Mouse (Mus musculus) thymus, adult 2 months (tissue): ENCODE data around the gene Mamld1. TPM values are rescaled to one million over a fixed set of nuclear protein-coding genes. Genes with fewer than 3 reads are reported as not detected.

Experiments
- DNase-seq: peaks from one replicate; pipeline ENCODE4 v3.0.0; 2021
- H3K27ac ChIP-seq: fragments of 200-500 bp; 2 replicates; pipeline ENCODE4 v1.5.1; 2012; ENCODE audit warnings: low read length, control low read depth; ENCODE audit not compliant: control insufficient read depth, insufficient read depth
- H3K27me3 ChIP-seq: fragments of 200-500 bp; 2 replicates; pipeline ENCODE4 v1.6.1; 2012; ENCODE audit warnings: mild to moderate bottlenecking, low read length, moderate library complexity, mixed read lengths; ENCODE audit not compliant: control insufficient read depth, insufficient read depth
- H3K36me3 ChIP-seq: fragments of 200-500 bp; 2 replicates; pipeline ENCODE4 v1.6.1; 2012; ENCODE audit warnings: mild to moderate bottlenecking, low read length, moderate library complexity; ENCODE audit not compliant: control insufficient read depth, insufficient read depth
- H3K4me1 ChIP-seq: fragments of 200-500 bp; replicated peaks from 2 replicates; pipeline ENCODE4 v1.6.1; 2012; ENCODE audit warnings: low read length; ENCODE audit not compliant: control insufficient read depth, insufficient read depth
- H3K4me3 ChIP-seq: fragments of 200-500 bp; 2 replicates; pipeline ENCODE4 v1.5.1; 2012; ENCODE audit warnings: mild to moderate bottlenecking, low read length, control low read depth, moderate library complexity; ENCODE audit not compliant: control insufficient read depth, insufficient read depth
- CTCF ChIP-seq: fragments of 200-500 bp; IDR thresholded peaks from 2 replicates; pipeline ENCODE4 v1.5.1; 2012; ENCODE audit warnings: mild to moderate bottlenecking, control low read depth, low read length, moderate library complexity, borderline replicate concordance; ENCODE audit not compliant: control insufficient read depth, poor library complexity, insufficient read depth; ENCODE audit errors: extremely low read depth
- POLR2A ChIP-seq: fragments of 200-500 bp; IDR thresholded peaks from 2 replicates; pipeline ENCODE4 v1.6.1; 2012; ENCODE audit warnings: mild to moderate bottlenecking, low read length, control low read depth, moderate library complexity; ENCODE audit not compliant: control insufficient read depth, poor library complexity, insufficient read depth; ENCODE audit errors: extremely low read depth
- WGBS: fragments of 180-500 bp; shearing (Covaris S2); methylation state at CpG from one replicate; pipeline ENCODE4 v1.1.7; 2018; 5-methylcytosine and 5-hydroxymethylcytosine counted together
- polyA plus RNA-seq: library from polyadenylated mRNA; depleted of rRNA; stranded (reverse); fragments of >200 nt; gene quantifications from 2 replicates; pipeline ENCODE4 v1.2.3, GENCODE M21; 2012

Mamld1 gene
- polyA plus RNA-seq, 1 experiment: 2.5 TPM

GRCm38 (mm10) chrX:71052115-71052478 lies 2.0 kb downstream of the Mamld1 start:
- H3K27ac ChIP-seq: no peak overlapping the region
- TF ChIP-seq CTCF (0 out of 2 replicates have a peak, but pooled peaks have one; percentile 20), POLR2A (no peak)
- peak; percentile 26 for DNase-seq
- 1% methylated on average over 19 of the region's 19 CpGs for WGBS
- H3K27me3 ChIP-seq: peaks cover 4% of the 10 kb centered on the region; the same call in 1 of the 2 replicates
- H3K4me1 ChIP-seq: no peaks in the 10 kb centered on the region
- H3K4me3 ChIP-seq: peak overlapping the region; percentile 29
- H3K36me3 ChIP-seq: no peaks in the 10 kb centered on the region

- H3K36me3 ChIP-seq: no peaks in the 10 kb centered on the region
Measured at GRCm38 (mm10) chrX:71052481-71053216, 2.6 kb downstream of the Mamld1 start.

GRCm38 (mm10) chrX:71053246-71053645 lies 3.2 kb downstream of the Mamld1 start:
- Histone ChIP-seq H3K4me1 (no peaks in the 10 kb centered on the region), H3K36me3 (no peaks in the 10 kb centered on the region), H3K27ac (no peak overlapping the region), H3K4me3 (no peak overlapping the region), H3K27me3 (peaks cover 4% of the 10 kb centered on the region; the same call in 1 of the 2 replicates)
- TF ChIP-seq POLR2A (no peak), CTCF (no peak)
- no peak for DNase-seq
- WGBS: 33% methylated on average over 5 of the region's 5 CpGs

More at GRCm38 (mm10) chrX:71052481-71053216, 2.6 kb downstream of the Mamld1 start:
- Histone ChIP-seq H3K27me3 (peaks cover 4% of the 10 kb centered on the region; the same call in 1 of the 2 replicates), H3K27ac (no peak overlapping the region), H3K4me1 (no peaks in the 10 kb centered on the region), H3K4me3 (0 out of 2 replicates have a peak overlapping the region, but pooled peaks have one; percentile 29)
- WGBS: 12% methylated on average over 7 of the region's 8 CpGs
- TF ChIP-seq POLR2A: no peak
- no peak for TF ChIP-seq CTCF
- no peak for DNase-seq

GRCm38 (mm10) chrX:71056968-71057367 lies 6.9 kb downstream of the Mamld1 start:
- TF ChIP-seq CTCF (no peak), POLR2A (no peak)
- WGBS: 90% methylated on average over 2 of the region's 2 CpGs
- Histone ChIP-seq H3K27me3 (no peaks in the 10 kb centered on the region), H3K4me3 (no peak overlapping the region), H3K36me3 (no peaks in the 10 kb centered on the region), H3K4me1 (no peaks in the 10 kb centered on the region), H3K27ac (no peak overlapping the region)
- no peak for DNase-seq

GRCm38 (mm10) chrX:71085092-71085807 lies 35.2 kb downstream of the Mamld1 start:
- Histone ChIP-seq H3K4me3 (no peak overlapping the region), H3K4me1 (no peaks in the 10 kb centered on the region), H3K27me3 (no peaks in the 10 kb centered on the region), H3K36me3 (no peaks in the 10 kb centered on the region), H3K27ac (no peak overlapping the region)
- TF ChIP-seq POLR2A: no peak
- no peak for TF ChIP-seq CTCF
- 94% methylated on average over 4 of the region's 4 CpGs for WGBS
- no peak for DNase-seq

- no peak for DNase-seq
- Histone ChIP-seq H3K4me1 (no peaks in the 10 kb centered on the region), H3K27me3 (no peaks in the 10 kb centered on the region), H3K36me3 (no peaks in the 10 kb centered on the region), H3K27ac (no peak overlapping the region), H3K4me3 (no peak overlapping the region)
- no peak for TF ChIP-seq CTCF
- no peak for TF ChIP-seq POLR2A
- 49% methylated on average over 4 of the region's 4 CpGs for WGBS
Measured at GRCm38 (mm10) chrX:71087370-71088079, 37.5 kb downstream of the Mamld1 start.
